Mouse (Mus musculus) C2C12 (cell line): ENCODE measurements at regions not wholly inside any gene's neighbourhood (a gene's known extent, or its start where the extent isn't known, plus 50 kb on each side); places are given as distances from the start of the nearest gene placed in this dataset.

ENCODE experiments used
- H3K27me3 ChIP-seq: one replicate; pipeline ENCODE4 v1.6.1; 2011; ENCODE audit not compliant: control insufficient read depth, insufficient read depth, insufficient read length
- H3K36me3 ChIP-seq: one replicate; pipeline ENCODE4 v1.6.1; 2011; ENCODE audit not compliant: control insufficient read depth, insufficient read depth
- H3K4me3 ChIP-seq: one replicate; pipeline ENCODE4 v1.5.1; 2011; ENCODE audit warnings: mild to moderate bottlenecking, control low read depth; ENCODE audit not compliant: poor library complexity, insufficient read depth, severe bottlenecking
- H3K79me2 ChIP-seq: one replicate; pipeline ENCODE4 v1.6.1; 2011; ENCODE audit not compliant: control insufficient read depth, insufficient read depth
- H3K79me3 ChIP-seq: one replicate; pipeline ENCODE4 v1.6.1; 2011; ENCODE audit warnings: low read depth, control low read depth
- H3ac ChIP-seq: one replicate; pipeline ENCODE3; 2011; ENCODE audit warnings: low read depth; ENCODE audit not compliant: control insufficient read depth, insufficient read length
- CEBPB ChIP-seq: IDR thresholded peaks from one replicate; pipeline ENCODE4 v1.6.1; 2011; ENCODE audit warnings: low read depth, mild to moderate bottlenecking, control low read depth, moderate library complexity
- CTCF ChIP-seq: IDR thresholded peaks from one replicate; pipeline ENCODE4 v1.5.1; 2011; ENCODE audit not compliant: control insufficient read depth, insufficient read depth, insufficient read length
- FOSL1 ChIP-seq: IDR thresholded peaks from one replicate; pipeline ENCODE4 v1.8.0; 2011; ENCODE audit warnings: mild to moderate bottlenecking, low read length; ENCODE audit not compliant: poor library complexity, insufficient read depth, severe bottlenecking
- MAX ChIP-seq: IDR thresholded peaks from one replicate; pipeline ENCODE4 v1.6.1; 2011; ENCODE audit warnings: mild to moderate bottlenecking, control low read depth
- MYOD1 ChIP-seq: IDR thresholded peaks from one replicate; pipeline ENCODE4 v1.6.1; 2011; ENCODE audit warnings: low read depth; ENCODE audit not compliant: control insufficient read depth, insufficient read length
- MYOG ChIP-seq: IDR thresholded peaks from one replicate; pipeline ENCODE4 v1.6.1; 2011; ENCODE audit not compliant: control insufficient read depth, insufficient read length; ENCODE audit errors: extremely low read depth
- USF1 ChIP-seq: IDR thresholded peaks from one replicate; pipeline ENCODE4 v1.6.1; 2011; ENCODE audit warnings: low read depth, mild to moderate bottlenecking, control low read depth, moderate library complexity

- Histone ChIP-seq H3K4me3 (no peak overlapping the region), H3K27me3 (no peaks in the 10 kb centered on the region), H3K36me3 (no peaks in the 10 kb centered on the region), H3K79me3 (no peaks in the 10 kb centered on the region), H3ac (no peak overlapping the region), H3K79me2 (no peaks in the 10 kb centered on the region)
- TF ChIP-seq CTCF (no peak), MYOD1 (no peak), CEBPB (no peak), USF1 (no peak), FOSL1 (no peak), MYOG (no peak), MAX (no peak)
Measured at GRCm38 (mm10) chr8:31427706-31428105, 2000.8 kb upstream of the 5930422O12Rik start.

GRCm38 (mm10) chr8:31436445-31437191, 1991.9 kb upstream of the 5930422O12Rik start:
- TF ChIP-seq CTCF = no peak
- no peak for TF ChIP-seq MYOG
- no peak for TF ChIP-seq MYOD1
- TF ChIP-seq USF1 = no peak
- no peak for TF ChIP-seq CEBPB
- TF ChIP-seq MAX = no peak
- no peak for TF ChIP-seq FOSL1
- no peaks in the 10 kb centered on the region for H3K36me3 ChIP-seq
- H3K4me3 ChIP-seq = no peak overlapping the region
- H3K79me2 ChIP-seq = no peaks in the 10 kb centered on the region
- no peaks in the 10 kb centered on the region for H3K27me3 ChIP-seq
- no peaks in the 10 kb centered on the region for H3K79me3 ChIP-seq
- H3ac ChIP-seq = no peak overlapping the region

GRCm38 (mm10) chr8:31444834-31445233, 1983.7 kb upstream of the 5930422O12Rik start:
- Histone ChIP-seq H3K36me3 (no peaks in the 10 kb centered on the region), H3K79me2 (no peaks in the 10 kb centered on the region), H3ac (no peak overlapping the region), H3K27me3 (no peaks in the 10 kb centered on the region), H3K79me3 (no peaks in the 10 kb centered on the region), H3K4me3 (no peak overlapping the region)
- TF ChIP-seq USF1 (no peak), CTCF (no peak), MYOG (no peak), MYOD1 (no peak), FOSL1 (no peak), CEBPB (no peak), MAX (no peak)

- Histone ChIP-seq H3ac (no peak overlapping the region), H3K79me3 (no peaks in the 10 kb centered on the region), H3K4me3 (no peak overlapping the region), H3K79me2 (no peaks in the 10 kb centered on the region), H3K27me3 (no peaks in the 10 kb centered on the region), H3K36me3 (no peaks in the 10 kb centered on the region)
- TF ChIP-seq CTCF (no peak), FOSL1 (no peak), MYOG (no peak), CEBPB (no peak), MYOD1 (no peak), USF1 (no peak), MAX (no peak)
Measured at GRCm38 (mm10) chr8:31447984-31448383, 1980.5 kb upstream of the 5930422O12Rik start.

- H3K36me3 ChIP-seq = no peaks in the 10 kb centered on the region
- no peaks in the 10 kb centered on the region for H3K79me3 ChIP-seq
- no peak overlapping the region for H3ac ChIP-seq
- no peaks in the 10 kb centered on the region for H3K79me2 ChIP-seq
- TF ChIP-seq MYOD1 = no peak
- no peak for TF ChIP-seq CTCF
- no peak for TF ChIP-seq USF1
- no peak for TF ChIP-seq MAX
- no peak for TF ChIP-seq FOSL1
- TF ChIP-seq MYOG = no peak
- TF ChIP-seq CEBPB = no peak
- no peak overlapping the region for H3K4me3 ChIP-seq
- H3K27me3 ChIP-seq = no peaks in the 10 kb centered on the region
Measured at GRCm38 (mm10) chr8:31454736-31455391, 1973.6 kb upstream of the 5930422O12Rik start.
